Mouse (Mus musculus) testis, adult 2 months (tissue): ENCODE data around the gene Fntb. TPM values are rescaled to one million over a fixed set of nuclear protein-coding genes. Genes with fewer than 3 reads are reported as not detected.

Source experiments
- H3K27ac ChIP-seq: fragments of 200-500 bp; 2 replicates; pipeline ENCODE4 v1.5.1; 2012; ENCODE audit warnings: low read depth, low read length; ENCODE audit not compliant: control insufficient read depth, insufficient read depth
- H3K27me3 ChIP-seq: fragments of 200-500 bp; 2 replicates; pipeline ENCODE4 v1.6.1; 2012; ENCODE audit warnings: mild to moderate bottlenecking, low read length, moderate library complexity; ENCODE audit not compliant: control insufficient read depth, insufficient read depth
- H3K36me3 ChIP-seq: fragments of 200-500 bp; 2 replicates; pipeline ENCODE4 v1.6.1; 2012; ENCODE audit warnings: mild to moderate bottlenecking, low read length; ENCODE audit not compliant: control insufficient read depth, insufficient read depth
- H3K4me1 ChIP-seq: fragments of 200-500 bp; 2 replicates; pipeline ENCODE4 v1.6.1; 2012; ENCODE audit warnings: low read length; ENCODE audit not compliant: control insufficient read depth, insufficient read depth
- H3K4me3 ChIP-seq: fragments of 200-500 bp; 2 replicates; pipeline ENCODE4 v1.5.1; 2012; ENCODE audit warnings: low read depth, mild to moderate bottlenecking, low read length, moderate library complexity, mixed read lengths; ENCODE audit not compliant: control insufficient read depth
- CTCF ChIP-seq: fragments of 200-500 bp; IDR thresholded peaks from 2 replicates; pipeline ENCODE4 v1.5.1; 2012; ENCODE audit warnings: low read depth, mild to moderate bottlenecking, inconsistent platforms, low read length, moderate library complexity; ENCODE audit not compliant: control insufficient read depth, insufficient read depth, insufficient replicate concordance
- POLR2A ChIP-seq: fragments of 200-500 bp; IDR thresholded peaks from 2 replicates; pipeline ENCODE4 v1.6.1; 2012; ENCODE audit warnings: low read depth, mild to moderate bottlenecking, inconsistent platforms, low read length, moderate library complexity; ENCODE audit not compliant: control insufficient read depth
- polyA plus RNA-seq: library from polyadenylated mRNA; depleted of rRNA; stranded (reverse); fragments of >200 nt; gene quantifications from 2 replicates; pipeline ENCODE4 v1.2.3, GENCODE M21; 2012

Fntb gene
- polyA plus RNA-seq, 1 experiment, result 9.9 TPM

DNA sequence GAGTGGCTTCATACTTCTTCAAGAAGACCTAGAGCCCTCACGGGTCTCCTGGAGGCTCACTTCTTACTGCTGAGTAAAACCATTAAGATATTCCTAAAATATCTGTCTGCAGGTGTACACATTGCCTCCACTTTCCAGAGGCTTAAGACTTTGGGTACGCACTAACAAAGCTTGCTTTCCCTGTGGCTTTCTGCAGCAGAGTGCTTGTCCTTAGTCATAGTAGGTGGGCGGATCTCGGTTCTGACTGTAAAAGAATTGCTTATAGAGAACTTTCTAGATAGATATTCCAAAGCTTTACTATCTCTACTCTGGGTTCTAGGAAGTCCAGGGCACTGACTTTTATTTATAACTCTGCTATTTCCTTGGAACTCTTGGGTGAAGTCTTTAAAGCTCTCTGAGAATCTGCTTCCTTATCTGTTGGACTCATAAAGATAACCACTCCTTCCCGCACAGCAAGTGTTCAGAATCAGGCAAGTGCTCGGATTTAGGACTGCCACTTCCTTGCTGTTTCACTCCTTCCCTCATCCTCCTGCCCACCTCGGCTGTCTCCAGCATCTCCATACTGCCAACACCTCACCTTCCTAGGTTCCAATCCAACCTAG is 31.6 kb downstream of the Fntb start:
- no peak overlapping the region for H3K4me3 ChIP-seq
- no peaks in the 10 kb centered on the region for H3K36me3 ChIP-seq
- no peaks in the 10 kb centered on the region for H3K27me3 ChIP-seq
- 0 out of 2 replicates have a peak, but pooled peaks cover 2% of the 10 kb centered on the region for H3K4me1 ChIP-seq
- no peak overlapping the region for H3K27ac ChIP-seq
- TF ChIP-seq POLR2A, result no peak
- TF ChIP-seq CTCF, result no peak

DNA sequence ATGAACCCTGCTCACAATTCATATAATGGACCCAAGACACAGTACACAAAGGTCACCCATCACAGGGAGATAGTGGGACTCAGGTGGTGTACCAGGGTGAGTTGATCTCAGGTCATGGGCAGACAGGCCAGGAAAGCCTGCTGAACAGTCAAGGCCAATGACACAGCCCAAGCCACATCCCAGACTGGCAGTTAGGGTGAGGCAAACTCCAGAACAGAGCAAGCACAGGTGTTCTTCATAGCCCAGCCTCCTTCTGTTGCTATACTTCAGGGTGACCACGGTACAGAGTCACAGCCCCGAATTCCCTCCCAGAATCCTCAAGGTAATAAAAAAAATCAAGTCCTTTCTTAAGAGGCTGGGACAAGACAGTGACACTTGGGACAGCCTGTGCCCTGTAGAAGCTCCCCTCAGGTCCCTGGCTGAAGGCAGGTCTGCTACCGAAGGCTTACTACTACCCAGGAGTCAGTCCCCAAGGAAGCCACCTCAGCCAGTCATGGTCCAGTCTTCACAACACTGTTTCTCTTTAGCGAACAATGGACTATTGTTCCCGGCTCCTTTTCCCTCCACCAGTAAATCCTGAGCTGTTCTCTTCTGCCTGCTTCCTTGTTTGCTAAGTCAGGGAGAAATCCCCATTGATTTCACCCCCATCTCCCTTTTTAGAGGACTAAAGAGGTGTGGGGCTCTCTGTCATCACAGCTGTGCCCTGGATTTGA is 32.8 kb downstream of the Fntb start:
- TF ChIP-seq CTCF, result no peak
- TF ChIP-seq POLR2A, result no peak
- no peaks in the 10 kb centered on the region for H3K36me3 ChIP-seq
- 0 out of 2 replicates have a peak, but pooled peaks cover 2% of the 10 kb centered on the region for H3K4me1 ChIP-seq
- no peak overlapping the region for H3K4me3 ChIP-seq
- no peak overlapping the region for H3K27ac ChIP-seq
- no peaks in the 10 kb centered on the region for H3K27me3 ChIP-seq

DNA sequence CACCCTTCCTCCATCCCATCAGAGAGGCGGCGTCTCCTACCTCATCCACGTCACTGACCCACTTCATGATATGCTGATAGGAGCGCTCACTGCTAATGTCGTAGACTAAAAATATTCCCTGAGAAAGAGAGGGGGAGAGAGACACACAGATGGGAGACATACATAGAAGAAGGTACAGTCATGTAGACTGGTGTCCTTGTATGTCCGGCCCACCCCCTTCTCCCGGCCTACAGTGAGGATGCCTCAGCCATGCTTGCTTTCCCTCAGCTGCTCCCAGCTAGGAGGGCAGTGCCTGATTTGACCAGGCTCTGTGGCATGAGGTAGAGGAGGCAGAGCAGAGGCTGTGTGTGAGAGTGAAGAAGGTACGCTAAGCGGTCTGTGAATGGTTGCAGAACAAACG is 37.6 kb downstream of the Fntb start:
- Histone ChIP-seq H3K36me3 (no peaks in the 10 kb centered on the region), H3K27me3 (no peaks in the 10 kb centered on the region), H3K27ac (no peak overlapping the region), H3K4me3 (no peak overlapping the region), H3K4me1 (0 out of 2 replicates have a peak, but pooled peaks cover under 1% of the 10 kb centered on the region)
- no peak for TF ChIP-seq POLR2A
- no peak for TF ChIP-seq CTCF

DNA sequence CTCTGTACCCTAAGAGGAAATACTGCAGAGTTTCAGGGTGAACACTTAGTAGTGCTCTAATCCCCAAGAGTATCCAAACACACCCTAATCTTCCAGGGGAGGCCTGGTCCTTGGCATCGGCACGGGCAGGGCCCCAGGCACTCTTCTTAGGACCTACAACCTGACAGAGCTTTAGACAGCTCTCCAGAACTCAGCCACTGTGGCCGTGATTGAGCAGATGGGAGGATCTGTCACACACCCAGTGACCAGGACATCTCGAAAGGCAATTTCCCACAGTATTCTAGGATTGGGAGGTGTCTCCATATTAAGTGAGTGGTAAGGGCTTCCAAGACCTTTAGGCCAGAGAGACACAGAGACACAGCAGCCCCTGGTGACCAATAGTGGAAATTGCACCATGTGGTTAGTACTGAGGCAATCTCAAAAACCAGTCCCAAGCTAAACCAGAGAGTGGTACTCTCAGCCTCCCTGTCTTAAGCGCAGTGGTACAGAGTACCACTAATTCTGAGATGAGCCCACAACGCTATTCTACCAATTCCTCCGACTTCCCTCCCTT is 38.4 kb downstream of the Fntb start:
- no peak overlapping the region for H3K27ac ChIP-seq
- H3K27me3 ChIP-seq, result no peaks in the 10 kb centered on the region
- H3K4me3 ChIP-seq, result no peak overlapping the region
- TF ChIP-seq CTCF, result no peak
- TF ChIP-seq POLR2A, result no peak
- no peaks in the 10 kb centered on the region for H3K36me3 ChIP-seq
- H3K4me1 ChIP-seq, result no peaks in the 10 kb centered on the region

DNA sequence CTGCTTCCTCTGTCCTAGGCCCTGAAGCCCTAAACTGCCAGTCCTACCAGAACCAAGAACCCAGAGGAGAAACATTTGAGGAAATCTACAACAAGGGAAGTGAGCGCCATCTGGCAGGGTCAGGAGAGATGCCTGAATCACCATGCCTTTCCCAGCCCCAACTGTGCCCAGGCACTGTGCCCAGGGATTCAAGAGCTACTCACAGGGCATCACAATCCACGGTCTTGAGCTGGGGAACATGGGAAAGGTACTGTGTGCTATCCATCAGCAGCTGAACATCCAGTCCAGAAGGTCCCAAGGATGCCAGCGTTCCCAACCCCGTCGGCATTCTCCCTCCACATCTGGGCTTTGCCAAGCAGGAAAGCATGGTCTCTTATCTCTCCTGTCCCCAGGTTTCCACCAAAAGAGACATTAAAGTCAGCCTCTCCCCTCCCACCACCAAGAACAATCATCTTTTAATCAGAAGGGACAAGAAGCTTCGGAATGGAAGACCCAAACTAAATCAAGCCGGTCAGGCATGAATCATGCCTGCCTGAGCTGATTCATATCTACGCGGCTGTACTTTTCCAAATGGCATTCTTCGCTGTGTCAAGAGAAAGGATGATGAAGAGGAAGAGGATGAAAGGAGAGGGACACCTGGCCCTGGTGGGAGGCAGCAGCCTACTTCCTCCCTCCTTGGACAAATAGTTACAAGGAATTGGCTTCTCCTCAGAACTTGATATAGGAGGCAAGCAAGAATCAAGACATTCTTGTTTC is 39.8 kb downstream of the Fntb start:
- H3K4me3 ChIP-seq, result no peak overlapping the region
- no peaks in the 10 kb centered on the region for H3K27me3 ChIP-seq
- no peaks in the 10 kb centered on the region for H3K36me3 ChIP-seq
- H3K27ac ChIP-seq, result no peak overlapping the region
- no peak for TF ChIP-seq POLR2A
- TF ChIP-seq CTCF, result no peak
- H3K4me1 ChIP-seq, result no peaks in the 10 kb centered on the region

DNA sequence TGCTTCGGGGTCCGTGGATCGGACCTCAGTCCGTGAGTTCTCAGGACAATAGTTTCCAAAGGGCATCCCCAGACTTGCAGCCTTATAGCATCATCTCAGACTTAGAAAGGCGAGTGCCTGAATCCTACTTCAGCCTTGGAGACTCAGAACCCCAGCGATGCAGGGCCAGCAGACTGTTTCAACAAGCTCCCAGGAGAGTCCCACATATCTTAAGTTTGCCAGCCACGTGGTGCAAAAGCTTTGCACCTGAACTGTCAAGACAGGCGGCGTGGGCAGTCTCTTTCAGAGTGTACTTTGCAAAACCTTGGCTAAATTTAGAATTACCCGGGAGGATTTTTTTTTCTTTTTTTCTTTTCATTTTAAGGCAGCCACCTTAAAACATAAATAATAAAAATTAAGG is 42.4 kb downstream of the Fntb start:
- Histone ChIP-seq H3K27ac (no peak overlapping the region), H3K36me3 (no peaks in the 10 kb centered on the region), H3K4me1 (no peaks in the 10 kb centered on the region), H3K4me3 (no peak overlapping the region), H3K27me3 (no peaks in the 10 kb centered on the region)
- TF ChIP-seq CTCF (no peak), POLR2A (no peak)

DNA sequence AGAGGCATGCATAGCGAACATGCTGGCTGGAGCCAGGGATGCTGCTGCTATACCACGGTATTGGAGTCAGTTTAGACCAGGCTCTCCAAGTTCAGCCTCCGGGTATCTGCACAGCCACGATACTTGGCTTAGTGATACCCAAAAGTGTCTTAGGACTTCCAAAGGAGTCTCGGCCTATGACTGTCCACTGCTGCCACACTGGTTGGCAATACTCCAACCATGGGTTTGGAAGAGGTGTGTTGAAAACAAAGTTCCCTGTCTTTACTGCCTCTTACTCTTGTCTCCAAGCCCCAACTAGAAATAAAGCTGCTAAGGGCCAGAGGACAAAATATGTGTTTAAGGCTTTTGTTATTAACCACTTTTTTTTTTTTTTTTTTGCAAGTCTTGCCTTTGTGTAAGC is 45.1 kb downstream of the Fntb start:
- H3K4me3 ChIP-seq, result no peak overlapping the region
- no peak for TF ChIP-seq CTCF
- no peak for TF ChIP-seq POLR2A
- no peaks in the 10 kb centered on the region for H3K36me3 ChIP-seq
- no peaks in the 10 kb centered on the region for H3K27me3 ChIP-seq
- no peaks in the 10 kb centered on the region for H3K4me1 ChIP-seq
- H3K27ac ChIP-seq, result no peak overlapping the region
